Mouse (Mus musculus): ENCODE results near the gene Olfr1206. TPM values are rescaled to one million over a fixed set of nuclear protein-coding genes. Genes with fewer than 3 reads are reported as not detected.

Gene Olfr1206
- polyA plus RNA-seq, 1 experiment: not detected

DNA sequence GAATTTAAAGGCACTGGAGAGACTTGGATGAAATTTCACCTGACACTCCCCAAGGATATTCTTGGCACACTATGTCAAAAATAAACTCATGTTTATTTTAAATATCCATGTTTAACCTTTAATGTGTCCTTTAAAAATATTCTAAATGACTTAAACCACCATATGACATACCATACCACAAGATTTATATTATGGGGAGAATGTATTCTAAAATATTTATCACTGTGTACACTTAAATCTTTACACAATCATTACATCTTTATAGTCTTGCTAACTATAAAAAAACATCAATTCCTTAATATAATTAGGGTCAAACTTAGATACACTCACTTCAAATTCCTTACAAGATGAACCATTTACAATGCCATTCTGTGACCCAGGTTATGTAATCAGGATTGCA lies 39.2 kb downstream of the Olfr1206 start, which contains the start of gene Olfr1208:
Olfr1208 (minus strand) TSS at position 101 of the 400 bp plus-strand sequence.
- Histone ChIP-seq H3ac (ENCODE audit: control insufficient read depth, insufficient read length, low read depth) (no peak within 1 kb of the TSS), H3K79me3 (ENCODE audit: low read depth) (no peaks in the 10 kb centered on the region), H3K27me3 (ENCODE audit: control insufficient read depth, insufficient read depth, insufficient read length) (no peaks in the 10 kb centered on the region), H3K4me3 (ENCODE audit: insufficient read depth, poor library complexity, severe bottlenecking) (no peak within 1 kb of the TSS), H3K79me2 (ENCODE audit: control insufficient read depth, insufficient read depth) (no peaks in the 10 kb centered on the region), H3K36me3 (ENCODE audit: control insufficient read depth, insufficient read depth) (no peaks in the 10 kb centered on the region)
- TF ChIP-seq CEBPB (IDR thresholded peaks at IDR 0.05; ENCODE audit: low read depth) (no peak), FOSL1 (IDR thresholded peaks at IDR 0.05; ENCODE audit: insufficient read depth, low read length, poor library complexity, severe bottlenecking) (no peak), MYOD1 (IDR thresholded peaks at IDR 0.05; ENCODE audit: control insufficient read depth, insufficient read length, low read depth) (no peak), CTCF (IDR thresholded peaks at IDR 0.05; ENCODE audit: control insufficient read depth, insufficient read depth, insufficient read length) (no peak), USF1 (IDR thresholded peaks at IDR 0.05; ENCODE audit: low read depth) (no peak), MAX (IDR thresholded peaks at IDR 0.05) (no peak), MYOG (IDR thresholded peaks at IDR 0.05; ENCODE audit: control insufficient read depth, extremely low read depth, insufficient read length) (no peak)

DNA sequence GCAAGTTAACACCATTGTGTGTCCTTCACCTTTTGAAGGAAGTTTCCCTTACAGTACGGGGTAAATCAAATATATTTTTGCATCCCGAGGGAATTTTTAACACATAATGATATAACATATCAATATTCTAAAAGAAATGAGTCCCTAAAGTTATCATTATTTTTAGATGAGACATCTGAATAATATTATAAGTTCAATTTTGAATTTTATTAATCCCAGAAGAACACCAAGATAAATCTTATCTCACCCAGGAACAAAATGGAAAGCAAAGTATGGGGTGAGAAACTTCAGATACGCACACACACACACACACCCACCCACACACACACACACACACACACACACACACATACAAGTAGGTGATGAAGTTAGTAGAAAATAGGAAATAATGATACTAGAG lies 52.0 kb downstream of the Olfr1206 start, which contains the start of gene Olfr1209:
Olfr1209 (minus strand) TSS at position 101 of the 400 bp plus-strand sequence.
- Histone ChIP-seq H3K36me3 (ENCODE audit: control insufficient read depth, insufficient read depth) (no peaks in the 10 kb centered on the region), H3K79me3 (ENCODE audit: low read depth) (no peaks in the 10 kb centered on the region), H3K27me3 (ENCODE audit: control insufficient read depth, insufficient read depth, insufficient read length) (no peaks in the 10 kb centered on the region), H3K4me3 (ENCODE audit: insufficient read depth, poor library complexity, severe bottlenecking) (no peak within 1 kb of the TSS), H3K79me2 (ENCODE audit: control insufficient read depth, insufficient read depth) (no peaks in the 10 kb centered on the region), H3ac (ENCODE audit: control insufficient read depth, insufficient read length, low read depth) (no peak within 1 kb of the TSS)
- no peak for TF ChIP-seq MYOD1 (IDR thresholded peaks at IDR 0.05; ENCODE audit: control insufficient read depth, insufficient read length, low read depth)
- no peak for TF ChIP-seq USF1 (IDR thresholded peaks at IDR 0.05; ENCODE audit: low read depth)
- TF ChIP-seq MYOG (IDR thresholded peaks at IDR 0.05; ENCODE audit: control insufficient read depth, extremely low read depth, insufficient read length): no peak
- TF ChIP-seq CTCF (IDR thresholded peaks at IDR 0.05; ENCODE audit: control insufficient read depth, insufficient read depth, insufficient read length): no peak
- no peak for TF ChIP-seq FOSL1 (IDR thresholded peaks at IDR 0.05; ENCODE audit: insufficient read depth, low read length, poor library complexity, severe bottlenecking)
- TF ChIP-seq CEBPB (IDR thresholded peaks at IDR 0.05; ENCODE audit: low read depth): no peak
- TF ChIP-seq MAX (IDR thresholded peaks at IDR 0.05): no peak

Other genes with a start within 250 kb of the Olfr1206 start
- not detected for gene Olfr1191-ps1, start 222.7 kb upstream of the Olfr1206 start, polyA plus RNA-seq (2012; fragmentation: generic; extraction: Trizol)
- not detected for gene Olfr1192-ps1, start 214.7 kb upstream of the Olfr1206 start, polyA plus RNA-seq (2012; fragmentation: generic; extraction: Trizol)
- gene Olfr1193, start 187.6 kb upstream of the Olfr1206 start, polyA plus RNA-seq (2012; fragmentation: generic; extraction: Trizol): not detected
- gene Olfr1195, start 174.0 kb upstream of the Olfr1206 start, polyA plus RNA-seq (2012; fragmentation: generic; extraction: Trizol): not detected
- gene Olfr1196, start 158.6 kb upstream of the Olfr1206 start, polyA plus RNA-seq (2012; fragmentation: generic; extraction: Trizol): not detected
- not detected for gene Olfr1197, start 130.9 kb upstream of the Olfr1206 start, polyA plus RNA-seq (2012; fragmentation: generic; extraction: Trizol)
- gene Olfr1198, start 111.9 kb upstream of the Olfr1206 start, polyA plus RNA-seq (2012; fragmentation: generic; extraction: Trizol): not detected
- not detected for gene Olfr1199, start 102.8 kb upstream of the Olfr1206 start, polyA plus RNA-seq (2012; fragmentation: generic; extraction: Trizol)
- not detected for gene Olfr1200, start 92.7 kb upstream of the Olfr1206 start, polyA plus RNA-seq (2012; fragmentation: generic; extraction: Trizol)
- not detected for gene Olfr1201, start 70.2 kb upstream of the Olfr1206 start, polyA plus RNA-seq (2012; fragmentation: generic; extraction: Trizol)
- gene Olfr1202, start 48.7 kb upstream of the Olfr1206 start, polyA plus RNA-seq (2012; fragmentation: generic; extraction: Trizol): not detected
- not detected for gene Olfr1205, start 33.5 kb upstream of the Olfr1206 start, polyA plus RNA-seq (2012; fragmentation: generic; extraction: Trizol)
- not detected for gene Olfr1204, start 13.9 kb upstream of the Olfr1206 start, polyA plus RNA-seq (2012; fragmentation: generic; extraction: Trizol)
- not detected for gene Olfr1208, start 39.1 kb downstream of the Olfr1206 start, polyA plus RNA-seq (2012; fragmentation: generic; extraction: Trizol)
- gene Olfr1209, start 51.9 kb downstream of the Olfr1206 start, polyA plus RNA-seq (2012; fragmentation: generic; extraction: Trizol): not detected
- gene Olfr1211, start 74.9 kb downstream of the Olfr1206 start, polyA plus RNA-seq (2012; fragmentation: generic; extraction: Trizol): not detected
- gene Olfr1212, start 90.7 kb downstream of the Olfr1206 start, polyA plus RNA-seq (2012; fragmentation: generic; extraction: Trizol): not detected
- not detected for gene Gm13762, start 117.0 kb downstream of the Olfr1206 start, polyA plus RNA-seq (2012; fragmentation: generic; extraction: Trizol)
- not detected for gene Olfr1214, start 129.4 kb downstream of the Olfr1206 start, polyA plus RNA-seq (2012; fragmentation: generic; extraction: Trizol)
- not detected for gene Olfr1215, start 143.7 kb downstream of the Olfr1206 start, polyA plus RNA-seq (2012; fragmentation: generic; extraction: Trizol)
- not detected for gene Olfr1216, start 155.1 kb downstream of the Olfr1206 start, polyA plus RNA-seq (2012; fragmentation: generic; extraction: Trizol)
- gene Olfr1217, start 168.8 kb downstream of the Olfr1206 start, polyA plus RNA-seq (2012; fragmentation: generic; extraction: Trizol): not detected
- not detected for gene Olfr1218, start 198.0 kb downstream of the Olfr1206 start, polyA plus RNA-seq (2012; fragmentation: generic; extraction: Trizol)
- not detected for gene Olfr1219, start 220.3 kb downstream of the Olfr1206 start, polyA plus RNA-seq (2012; fragmentation: generic; extraction: Trizol)
- not detected for gene Olfr1220, start 243.6 kb downstream of the Olfr1206 start, polyA plus RNA-seq (2012; fragmentation: generic; extraction: Trizol)